Mouse (Mus musculus): ENCODE data around the gene Surf6. TPM values are rescaled to one million over a fixed set of nuclear protein-coding genes. Genes with fewer than 3 reads are reported as not detected.

Gene Surf6
- polyA plus RNA-seq, 1 experiment from 2014 or later = 8.9 TPM

DNA sequence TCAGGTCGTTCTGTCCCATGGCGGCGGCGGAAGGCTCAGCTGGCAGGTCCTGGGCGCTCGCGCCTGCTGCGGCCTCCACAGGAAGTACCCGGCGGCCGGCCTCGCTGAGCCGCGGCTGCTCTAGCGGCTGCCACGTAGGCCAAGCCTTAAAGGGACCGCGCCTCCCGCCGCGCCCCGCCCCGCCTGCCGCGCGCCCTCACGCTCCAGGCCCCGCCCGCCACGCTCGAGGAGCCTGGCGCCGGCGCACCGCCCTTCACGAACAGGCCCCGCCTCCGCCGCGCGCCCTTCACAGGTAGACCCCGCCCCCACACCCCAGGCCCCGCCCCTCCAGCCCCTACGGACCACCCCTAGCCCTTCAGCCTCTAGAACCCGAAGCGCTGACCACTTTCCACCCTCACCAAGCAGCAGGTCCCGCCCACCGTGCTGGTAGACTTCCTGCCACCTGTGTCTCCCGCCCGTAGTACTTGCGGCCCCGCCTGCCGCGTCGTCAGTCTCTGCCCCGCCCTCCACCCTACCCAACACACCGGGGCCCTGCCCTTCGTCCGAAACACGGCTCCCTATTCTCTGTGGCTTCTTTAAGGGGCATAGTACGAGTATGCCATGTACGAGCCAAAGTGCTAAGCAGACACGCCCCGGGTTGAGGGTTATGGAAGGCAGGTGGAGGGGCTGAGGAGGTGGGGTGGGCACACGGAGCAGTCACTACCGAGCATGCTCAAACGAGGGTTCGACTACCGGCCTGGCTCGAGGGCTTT, 30.8 kb upstream of the Surf6 start, which contains the start of the genes Surf4 and Stkld1:
TSS of gene Surf4 (minus strand) at position 625 of the 752 bp plus-strand sequence.
TSS of gene Stkld1 (plus strand) at position 744 of the 752 bp plus-strand sequence.
- Histone ChIP-seq H3K27ac (ENCODE audit: low read depth, low read length) (peak within 1 kb of the TSS; percentile 88), H3K9ac (ENCODE audit: low read depth, low read length) (peak within 1 kb of the TSS; percentile 100), H3K9me3 (replicated peaks; ENCODE audit: control insufficient read depth, low read length) (no peaks in the 10 kb centered on the region), H3K4me3 (ENCODE audit: low read depth, low read length) (peak within 1 kb of the TSS; percentile 99), H3K4me2 (peak within 1 kb of the TSS; percentile 81), H3K36me3 (ENCODE audit: control insufficient read depth, insufficient read depth, low read length) (peaks cover 17% of the 10 kb centered on the region), H3K27me3 (ENCODE audit: control insufficient read depth, insufficient read depth, low read length) (no peaks in the 10 kb centered on the region), H3K4me1 (ENCODE audit: control insufficient read depth, insufficient read depth, low read length) (peaks cover 20% of the 10 kb centered on the region)
- ATAC-seq (replicated peaks; ENCODE audit: insufficient number of reproducible peaks, low FRiP score, low TSS enrichment) = peak; percentile 95
- WGBS (ENCODE audit: insufficient replicate concordance) = 1% methylated on average over 50 of the region's 70 CpGs

DNA sequence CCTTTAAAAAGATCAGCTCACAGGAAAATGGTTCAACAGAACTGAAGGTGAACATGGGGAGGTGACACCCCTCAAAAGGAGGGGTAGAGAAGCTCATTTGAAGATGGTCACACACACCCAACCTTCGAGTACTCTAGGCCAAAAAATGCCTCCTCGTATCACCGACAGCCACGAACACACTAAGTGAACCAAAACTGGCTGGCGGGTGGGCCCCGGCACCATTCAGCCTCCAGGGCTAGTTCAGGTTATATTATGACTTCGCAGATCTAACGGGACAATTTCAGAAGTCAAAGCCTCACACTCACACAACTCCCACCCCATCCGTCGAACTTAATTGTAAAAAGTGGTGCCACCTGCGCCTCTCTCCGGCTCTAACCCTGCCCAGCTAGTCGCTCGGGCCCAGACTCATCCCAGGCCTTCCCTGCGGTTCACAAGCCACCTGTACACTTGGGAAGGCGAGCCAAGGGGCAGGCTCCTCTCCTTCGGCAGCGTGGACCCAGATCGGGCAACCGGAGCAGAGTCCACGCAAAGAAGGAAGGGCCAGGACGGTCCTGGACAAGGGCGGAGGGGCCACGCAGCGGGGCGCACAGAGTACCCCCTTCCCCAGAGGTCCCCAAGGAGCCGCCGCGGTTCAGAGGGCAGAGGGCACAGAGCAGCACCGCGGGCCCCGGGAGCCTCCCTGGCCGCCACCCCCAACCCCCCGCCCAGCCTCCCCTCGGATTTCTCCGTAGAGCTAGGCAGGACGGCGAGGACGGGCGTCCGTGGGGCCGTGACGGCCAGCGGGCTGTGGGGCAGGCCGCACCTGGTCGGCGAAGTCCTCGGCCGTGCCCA, 30.0 kb upstream of the Surf6 start:
- H3K27me3 ChIP-seq (ENCODE audit: control insufficient read depth, insufficient read depth, low read length) = no peaks in the 10 kb centered on the region
- 2% methylated on average over 41 of the region's 49 CpGs for WGBS (ENCODE audit: insufficient replicate concordance)
- no peak; the same call in 1 of the 2 replicates for ATAC-seq (replicated peaks; ENCODE audit: insufficient number of reproducible peaks, low FRiP score, low TSS enrichment)

DNA sequence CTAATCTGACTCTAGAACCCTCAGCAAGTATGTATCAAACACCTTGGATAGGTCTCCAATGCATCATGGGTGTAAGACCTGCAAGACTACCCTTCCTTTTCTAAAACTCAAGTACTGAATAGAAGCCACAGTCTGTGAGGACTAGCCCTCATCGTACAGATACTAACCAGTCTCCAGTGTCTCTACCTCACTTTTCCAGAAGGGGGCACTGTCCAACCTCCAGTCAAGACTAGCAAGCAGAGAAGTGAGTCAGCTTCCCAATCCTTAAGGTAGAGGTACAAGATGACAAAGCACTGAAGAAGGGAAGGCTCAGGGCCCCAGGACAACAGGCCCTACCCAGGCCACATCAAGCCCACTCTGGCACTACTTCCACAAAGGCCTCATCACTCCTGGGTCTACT, 27.7 kb upstream of the Surf6 start:
- Histone ChIP-seq H3K27ac (ENCODE audit: low read depth, low read length) (no peak overlapping the region), H3K4me1 (ENCODE audit: control insufficient read depth, insufficient read depth, low read length) (peaks cover 20% of the 10 kb centered on the region), H3K9me3 (replicated peaks; ENCODE audit: control insufficient read depth, low read length) (no peaks in the 10 kb centered on the region), H3K4me2 (no peak overlapping the region), H3K9ac (ENCODE audit: low read depth, low read length) (no peak overlapping the region), H3K4me3 (ENCODE audit: low read depth, low read length) (no peak overlapping the region), H3K27me3 (ENCODE audit: control insufficient read depth, insufficient read depth, low read length) (no peaks in the 10 kb centered on the region), H3K36me3 (ENCODE audit: control insufficient read depth, insufficient read depth, low read length) (peaks cover 27% of the 10 kb centered on the region)
- 44% methylated on average over 1 of the region's 1 CpGs for WGBS (ENCODE audit: insufficient replicate concordance)
- ATAC-seq (replicated peaks; ENCODE audit: insufficient number of reproducible peaks, low FRiP score, low TSS enrichment) = no peak

More for the DNA sequence above, 30.0 kb upstream of the Surf6 start:
- Histone ChIP-seq H3K9ac (ENCODE audit: low read depth, low read length) (peak overlapping the region; percentile 100), H3K4me3 (ENCODE audit: low read depth, low read length) (peak overlapping the region; percentile 99), H3K27ac (ENCODE audit: low read depth, low read length) (peak overlapping the region; percentile 88), H3K4me2 (peak overlapping the region; percentile 81), H3K36me3 (ENCODE audit: control insufficient read depth, insufficient read depth, low read length) (peaks cover 17% of the 10 kb centered on the region), H3K4me1 (ENCODE audit: control insufficient read depth, insufficient read depth, low read length) (peaks cover 20% of the 10 kb centered on the region), H3K9me3 (replicated peaks; ENCODE audit: control insufficient read depth, low read length) (no peaks in the 10 kb centered on the region)

DNA sequence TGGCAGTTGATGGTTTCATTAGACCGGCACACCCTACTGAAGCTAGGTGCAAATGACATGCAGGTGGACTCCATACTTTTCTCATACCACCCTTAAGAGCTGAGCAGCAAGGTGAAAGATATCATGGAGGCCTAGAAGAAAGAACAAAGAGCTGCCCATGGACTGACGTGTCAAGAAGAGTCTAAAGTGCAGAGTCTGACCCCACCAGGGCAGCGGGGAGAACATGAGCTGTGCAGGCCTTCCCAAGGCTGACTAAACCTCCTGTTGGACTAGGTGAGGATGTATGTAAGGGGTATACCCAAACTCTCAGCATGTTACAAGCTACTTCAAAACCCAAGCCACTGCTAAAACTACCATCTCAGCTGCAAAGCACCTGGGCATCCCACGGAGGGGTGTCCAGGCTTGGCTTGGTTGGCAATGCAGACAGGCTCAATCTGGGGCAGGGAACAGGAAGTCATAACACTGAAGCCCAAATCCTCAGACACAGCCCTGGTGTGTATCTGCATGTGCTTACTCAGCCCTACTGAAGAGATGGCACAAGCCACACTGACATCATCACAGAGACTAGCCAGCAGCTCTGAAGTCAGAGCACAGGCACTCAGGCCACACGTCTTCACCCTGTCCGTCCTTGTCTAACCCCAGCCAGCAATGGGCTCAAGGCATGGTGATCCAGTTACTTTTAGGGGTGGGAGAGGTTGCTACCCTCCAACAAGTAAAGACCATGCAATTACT, 25.2 kb upstream of the Surf6 start:
- Histone ChIP-seq H3K4me3 (ENCODE audit: low read depth, low read length) (no peak overlapping the region), H3K4me1 (ENCODE audit: control insufficient read depth, insufficient read depth, low read length) (peaks cover 20% of the 10 kb centered on the region), H3K9ac (ENCODE audit: low read depth, low read length) (no peak overlapping the region), H3K27ac (ENCODE audit: low read depth, low read length) (no peak overlapping the region), H3K36me3 (ENCODE audit: control insufficient read depth, insufficient read depth, low read length) (peaks cover 33% of the 10 kb centered on the region), H3K4me2 (no peak overlapping the region), H3K27me3 (ENCODE audit: control insufficient read depth, insufficient read depth, low read length) (no peaks in the 10 kb centered on the region), H3K9me3 (replicated peaks; ENCODE audit: control insufficient read depth, low read length) (no peaks in the 10 kb centered on the region)
- WGBS (ENCODE audit: insufficient replicate concordance) = 85% methylated on average over 6 of the region's 6 CpGs
- no peak for ATAC-seq (replicated peaks; ENCODE audit: insufficient number of reproducible peaks, low FRiP score, low TSS enrichment)

DNA sequence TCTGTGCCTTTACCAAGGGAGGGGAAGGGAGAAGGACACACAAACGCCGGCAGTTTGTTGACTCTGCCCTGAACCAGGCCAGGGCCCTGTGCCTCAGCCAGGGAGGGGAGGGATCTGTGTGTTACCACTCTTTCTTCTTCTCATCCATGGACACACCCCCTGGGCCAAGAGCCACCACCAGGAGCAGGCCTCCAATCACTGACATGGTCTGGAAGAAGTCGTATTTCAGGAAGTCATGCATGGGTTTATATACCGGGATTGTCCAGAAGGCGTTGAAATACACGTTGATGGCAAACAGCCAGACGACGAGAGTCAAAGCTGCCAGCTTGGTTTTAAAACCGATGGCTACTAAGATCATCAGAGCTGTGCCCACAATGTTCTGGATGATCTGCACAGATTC, 19.1 kb upstream of the Surf6 start:
- no peak for ATAC-seq (replicated peaks; ENCODE audit: insufficient number of reproducible peaks, low FRiP score, low TSS enrichment)
- Histone ChIP-seq H3K4me2 (no peak overlapping the region), H3K9ac (ENCODE audit: low read depth, low read length) (no peak overlapping the region), H3K36me3 (ENCODE audit: control insufficient read depth, insufficient read depth, low read length) (peaks cover 40% of the 10 kb centered on the region), H3K9me3 (replicated peaks; ENCODE audit: control insufficient read depth, low read length) (no peaks in the 10 kb centered on the region), H3K4me3 (ENCODE audit: low read depth, low read length) (no peak overlapping the region), H3K4me1 (ENCODE audit: control insufficient read depth, insufficient read depth, low read length) (peaks cover 16% of the 10 kb centered on the region), H3K27me3 (ENCODE audit: control insufficient read depth, insufficient read depth, low read length) (no peaks in the 10 kb centered on the region), H3K27ac (ENCODE audit: low read depth, low read length) (no peak overlapping the region)
- WGBS (ENCODE audit: insufficient replicate concordance) = 60% methylated on average over 9 of the region's 9 CpGs

DNA sequence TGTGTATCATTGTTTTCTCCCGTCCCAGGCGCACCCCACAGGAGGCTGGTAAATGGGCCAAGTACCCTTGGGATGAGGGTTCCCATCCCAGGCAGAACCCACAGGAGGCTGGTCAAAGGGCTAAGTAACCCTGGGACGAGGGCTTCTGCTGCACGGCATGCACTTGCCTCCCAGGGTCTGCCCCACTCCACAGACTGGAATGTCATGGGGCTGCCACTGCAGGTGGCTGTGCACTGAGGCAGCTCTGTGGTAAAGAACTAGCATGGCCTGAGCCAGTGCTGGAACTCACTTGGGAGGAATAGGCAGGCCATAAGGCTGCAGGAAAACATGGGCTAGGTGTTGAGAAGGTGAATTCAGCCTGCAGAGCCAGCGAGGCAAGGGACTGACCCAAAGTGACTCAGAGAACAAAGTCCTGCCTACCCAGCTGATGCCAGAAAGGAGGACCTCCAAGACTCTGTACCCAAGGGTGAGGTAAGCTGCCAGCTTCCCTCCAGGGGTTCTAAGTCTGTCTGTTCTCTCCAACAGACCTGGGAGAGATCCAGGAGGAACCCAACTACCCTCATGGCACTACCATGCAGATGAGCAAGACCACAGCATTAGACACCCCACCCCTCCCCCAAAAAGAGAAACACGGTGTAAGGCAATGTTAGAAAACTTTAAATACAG, 17.6 kb upstream of the Surf6 start:
- H3K9me3 ChIP-seq (replicated peaks; ENCODE audit: control insufficient read depth, low read length) = no peaks in the 10 kb centered on the region
- H3K27ac ChIP-seq (ENCODE audit: low read depth, low read length) = no peak overlapping the region
- 88% methylated on average over 6 of the region's 6 CpGs for WGBS (ENCODE audit: insufficient replicate concordance)
- no peak overlapping the region for H3K9ac ChIP-seq (ENCODE audit: low read depth, low read length)
- no peaks in the 10 kb centered on the region for H3K27me3 ChIP-seq (ENCODE audit: control insufficient read depth, insufficient read depth, low read length)
- peaks cover 32% of the 10 kb centered on the region for H3K36me3 ChIP-seq (ENCODE audit: control insufficient read depth, insufficient read depth, low read length)
- H3K4me1 ChIP-seq (ENCODE audit: control insufficient read depth, insufficient read depth, low read length) = peaks cover 18% of the 10 kb centered on the region
- H3K4me2 ChIP-seq = no peak overlapping the region
- no peak overlapping the region for H3K4me3 ChIP-seq (ENCODE audit: low read depth, low read length)
- ATAC-seq (replicated peaks; ENCODE audit: insufficient number of reproducible peaks, low FRiP score, low TSS enrichment) = no peak

DNA sequence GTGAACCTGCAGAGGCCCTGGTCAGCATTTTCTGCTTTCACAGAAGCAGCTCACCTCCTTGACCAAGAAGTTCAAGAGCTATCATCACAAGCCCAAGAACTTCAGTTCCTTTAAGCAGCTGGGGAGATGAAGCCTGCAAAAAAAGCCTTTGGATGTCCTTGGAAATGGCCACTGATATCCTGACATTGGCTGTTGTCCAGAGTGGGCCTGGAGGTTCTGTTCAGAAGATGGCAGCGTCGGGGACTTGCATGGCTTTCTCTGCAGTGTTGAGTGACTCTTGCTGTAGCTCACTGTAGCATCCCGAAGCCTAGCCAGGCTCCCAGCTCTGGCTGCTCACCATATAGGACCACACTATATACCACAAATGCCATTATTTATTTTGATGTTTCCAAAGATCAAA, 17.0 kb upstream of the Surf6 start:
- Histone ChIP-seq H3K27ac (ENCODE audit: low read depth, low read length) (no peak overlapping the region), H3K4me3 (ENCODE audit: low read depth, low read length) (no peak overlapping the region), H3K4me1 (ENCODE audit: control insufficient read depth, insufficient read depth, low read length) (peaks cover 18% of the 10 kb centered on the region), H3K27me3 (ENCODE audit: control insufficient read depth, insufficient read depth, low read length) (no peaks in the 10 kb centered on the region), H3K9me3 (replicated peaks; ENCODE audit: control insufficient read depth, low read length) (no peaks in the 10 kb centered on the region), H3K9ac (ENCODE audit: low read depth, low read length) (no peak overlapping the region), H3K36me3 (ENCODE audit: control insufficient read depth, insufficient read depth, low read length) (peaks cover 28% of the 10 kb centered on the region), H3K4me2 (no peak overlapping the region)
- 88% methylated on average over 3 of the region's 3 CpGs for WGBS (ENCODE audit: insufficient replicate concordance)
- ATAC-seq (replicated peaks; ENCODE audit: insufficient number of reproducible peaks, low FRiP score, low TSS enrichment) = no peak

DNA sequence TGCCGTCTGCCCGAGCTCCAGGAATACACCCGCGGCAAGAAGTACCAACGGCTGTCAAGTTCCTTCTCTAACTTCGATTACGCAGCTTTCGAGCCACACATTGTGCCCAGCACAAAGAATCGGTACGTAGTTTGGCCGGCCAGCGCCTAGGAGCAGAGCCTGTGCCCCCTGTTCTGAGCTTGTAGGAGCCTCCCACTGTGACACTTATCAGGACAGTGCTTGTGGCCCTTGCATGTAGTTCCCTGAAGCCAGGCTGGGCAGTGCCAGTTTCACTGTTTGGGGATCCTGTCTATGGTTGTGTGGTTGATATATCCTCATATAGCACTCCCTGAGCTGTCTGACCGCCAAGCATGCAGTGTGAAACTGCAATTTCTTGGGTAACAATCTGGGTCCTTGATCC, 14.1 kb upstream of the Surf6 start:
- Histone ChIP-seq H3K4me1 (ENCODE audit: control insufficient read depth, insufficient read depth, low read length) (peaks cover 23% of the 10 kb centered on the region), H3K9ac (ENCODE audit: low read depth, low read length) (peak overlapping the region; percentile 85), H3K27me3 (ENCODE audit: control insufficient read depth, insufficient read depth, low read length) (no peaks in the 10 kb centered on the region), H3K4me3 (ENCODE audit: low read depth, low read length) (peak overlapping the region; percentile 84), H3K4me2 (peak overlapping the region; percentile 99), H3K27ac (ENCODE audit: low read depth, low read length) (peak overlapping the region; percentile 68), H3K9me3 (replicated peaks; ENCODE audit: control insufficient read depth, low read length) (no peaks in the 10 kb centered on the region), H3K36me3 (ENCODE audit: control insufficient read depth, insufficient read depth, low read length) (peaks cover 44% of the 10 kb centered on the region)
- ATAC-seq (replicated peaks; ENCODE audit: insufficient number of reproducible peaks, low FRiP score, low TSS enrichment) = no peak
- WGBS (ENCODE audit: insufficient replicate concordance) = 2% methylated on average over 13 of the region's 13 CpGs
